Mouse (Mus musculus) hindbrain, embryonic 13.5 days (tissue): Measurements from ENCODE around the gene Sppl2c. TPM values are rescaled to one million over a fixed set of nuclear protein-coding genes. Genes with fewer than 3 reads are reported as not detected.
A peak's percentile ranks its signal among the peaks of the same experiment; 100 is the strongest.

Source experiments
- ATAC-seq: fragments of 200-750 bp; cut with Nextera tagmentation; 2 replicates; pipeline ENCODE4 v1.8.0; 2017; ENCODE audit warnings: moderate TSS enrichment; ENCODE audit not compliant: low FRiP score
- H3K27ac ChIP-seq: fragments of 300-500 bp; sonication (generic); 2 replicates; pipeline ENCODE4 v1.5.1; 2015; ENCODE audit warnings: inconsistent platforms, mild to moderate bottlenecking, moderate library complexity
- H3K27me3 ChIP-seq: fragments of 300-500 bp; sonication (generic); 2 replicates; pipeline ENCODE4 v1.6.1; 2015; ENCODE audit warnings: mild to moderate bottlenecking, inconsistent platforms
- H3K36me3 ChIP-seq: fragments of 300-500 bp; sonication (generic); 2 replicates; pipeline ENCODE4 v1.6.1; 2015; ENCODE audit warnings: mild to moderate bottlenecking, inconsistent platforms
- H3K4me1 ChIP-seq: fragments of 300-500 bp; sonication (generic); replicated peaks from 2 replicates; pipeline ENCODE4 v1.6.1; 2015; ENCODE audit warnings: inconsistent platforms
- H3K4me2 ChIP-seq: fragments of 300-500 bp; sonication (generic); 2 replicates; pipeline ENCODE4 v1.6.1; 2015; ENCODE audit warnings: inconsistent platforms, mild to moderate bottlenecking, moderate library complexity
- H3K4me3 ChIP-seq: fragments of 300-500 bp; sonication (generic); 2 replicates; pipeline ENCODE4 v1.5.1; 2015; ENCODE audit warnings: mild to moderate bottlenecking, inconsistent platforms
- H3K9ac ChIP-seq: fragments of 300-500 bp; sonication (generic); 2 replicates; pipeline ENCODE4 v1.6.1; 2015; ENCODE audit warnings: mild to moderate bottlenecking, inconsistent platforms
- H3K9me3 ChIP-seq: fragments of 300-500 bp; sonication (generic); 2 replicates; pipeline ENCODE4 v1.6.1; 2016; ENCODE audit warnings: inconsistent platforms
- WGBS: fragments of 180-500 bp; shearing (Covaris S2); methylation state at CpG from one replicate; pipeline ENCODE4 v1.1.7; 2015; 5-methylcytosine and 5-hydroxymethylcytosine counted together
- polyA plus RNA-seq: library from polyadenylated mRNA; unstranded; fragments of >200 nt; fragmentation: Nextera tagmentation; extraction: Ambion mirVana; gene quantifications from 2 replicates; pipeline ENCODE4 v1.2.1, GENCODE M21; 2015

The Sppl2c gene
- polyA plus RNA-seq, 1 experiment from 2014 or later, result not detected

DNA sequence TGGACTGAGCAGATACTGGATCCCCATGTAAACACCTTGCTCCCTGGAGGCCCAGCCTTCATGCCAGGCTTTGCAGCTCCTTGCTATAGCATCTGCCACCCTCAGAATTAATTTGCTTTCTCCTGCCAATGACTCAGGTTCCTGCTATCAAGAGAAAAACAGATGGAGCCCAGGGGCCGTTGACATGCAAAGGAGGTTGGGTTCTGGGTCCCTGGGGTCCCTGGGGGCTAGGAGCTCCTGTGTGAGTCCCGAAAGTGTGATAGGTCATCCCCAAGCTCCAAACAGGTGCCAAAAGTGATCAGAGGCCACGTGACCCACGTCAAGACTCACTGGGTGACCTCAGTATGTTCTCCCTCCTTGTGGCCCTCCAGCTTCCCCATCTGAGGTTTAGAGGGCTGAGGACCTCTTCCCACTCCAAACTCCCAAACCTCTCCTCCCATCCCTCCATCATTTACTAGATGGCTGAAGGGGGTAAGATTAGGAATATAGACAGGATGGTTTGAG lies 26.3 kb upstream of the Sppl2c start:
- Histone ChIP-seq H3K36me3 (no peaks in the 10 kb centered on the region), H3K27ac (no peak overlapping the region), H3K9ac (no peak overlapping the region), H3K4me1 (peaks cover 41% of the 10 kb centered on the region), H3K9me3 (no peaks in the 10 kb centered on the region), H3K4me3 (no peak overlapping the region), H3K27me3 (no peaks in the 10 kb centered on the region), H3K4me2 (no peak overlapping the region)
- no peak for ATAC-seq
- 74% methylated on average over 4 of the region's 4 CpGs for WGBS

DNA sequence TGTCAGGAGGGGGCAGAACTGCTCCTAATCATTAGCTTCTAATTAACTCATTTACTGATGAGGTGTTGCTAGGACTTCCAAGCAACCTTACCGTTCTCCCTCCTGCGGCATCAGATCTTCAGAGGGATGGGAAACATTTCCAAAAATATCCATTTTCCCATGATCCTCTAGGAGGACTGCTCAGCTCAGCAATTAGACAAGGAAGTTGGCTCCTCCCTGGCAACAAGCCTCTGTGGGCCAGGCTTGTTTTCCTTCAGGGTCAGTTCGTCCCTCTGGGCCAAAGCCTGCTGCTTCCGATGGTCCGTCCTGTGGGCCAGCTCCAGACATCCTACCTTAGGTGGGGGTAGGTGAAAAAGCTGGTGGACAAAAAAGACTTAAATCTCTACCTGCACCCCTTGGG lies 25.0 kb upstream of the Sppl2c start:
- Histone ChIP-seq H3K27me3 (0 out of 2 replicates have a peak, but pooled peaks cover 3% of the 10 kb centered on the region), H3K27ac (no peak overlapping the region), H3K9ac (no peak overlapping the region), H3K4me1 (peaks cover 33% of the 10 kb centered on the region), H3K9me3 (no peaks in the 10 kb centered on the region), H3K36me3 (no peaks in the 10 kb centered on the region), H3K4me2 (no peak overlapping the region), H3K4me3 (no peak overlapping the region)
- WGBS, result 72% methylated on average over 5 of the region's 5 CpGs
- ATAC-seq, result no peak

DNA sequence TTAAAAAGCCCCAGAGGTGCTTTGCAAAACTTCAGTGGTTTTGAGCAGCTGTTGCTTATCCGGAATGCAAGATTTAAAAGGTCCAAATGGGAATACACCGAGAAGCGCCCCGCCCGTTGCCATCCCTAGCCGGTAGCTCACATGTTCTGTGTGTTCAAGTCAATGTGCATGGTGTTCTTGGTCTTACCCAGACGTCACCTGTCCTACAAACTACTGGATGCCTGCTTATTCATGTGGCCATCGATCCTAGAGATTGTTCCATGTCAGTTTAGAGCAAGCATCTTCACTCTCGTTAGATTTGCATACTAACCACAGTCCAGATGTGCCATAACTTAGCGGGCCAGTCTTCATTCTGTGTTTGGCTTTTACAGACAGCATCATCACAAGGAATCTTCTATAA lies 21.9 kb upstream of the Sppl2c start:
- Histone ChIP-seq H3K36me3 (no peaks in the 10 kb centered on the region), H3K27ac (no peak overlapping the region), H3K4me1 (peaks cover 7% of the 10 kb centered on the region), H3K9ac (no peak overlapping the region), H3K4me2 (no peak overlapping the region), H3K27me3 (0 out of 2 replicates have a peak, but pooled peaks cover 5% of the 10 kb centered on the region), H3K4me3 (no peak overlapping the region), H3K9me3 (no peaks in the 10 kb centered on the region)
- WGBS, result 95% methylated on average over 10 of the region's 10 CpGs
- no peak for ATAC-seq

DNA sequence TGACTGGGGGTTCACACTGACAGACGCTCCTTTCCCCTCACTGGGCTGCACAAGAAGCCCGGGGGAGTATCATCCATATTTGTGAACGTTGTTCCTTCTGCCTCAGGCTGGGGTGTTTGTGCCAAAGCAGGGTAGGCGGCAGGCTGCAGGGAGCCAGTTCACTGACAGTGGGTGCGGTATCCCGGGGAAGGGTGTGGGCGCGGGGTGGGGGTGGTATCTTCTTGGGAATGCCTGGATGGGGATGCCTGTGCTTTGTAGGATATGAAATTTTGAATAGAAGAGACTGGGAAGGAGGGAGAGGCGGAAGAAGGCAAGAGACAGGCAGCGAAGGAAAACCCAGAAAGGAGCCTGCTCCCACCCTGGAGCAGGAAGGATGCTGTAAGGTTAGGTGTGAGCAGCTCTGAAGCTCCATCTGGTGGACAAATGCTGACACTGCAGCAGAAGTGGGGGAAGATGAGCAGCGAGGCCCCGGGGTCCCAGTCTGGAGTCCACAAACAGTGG lies 14.8 kb upstream of the Sppl2c start:
- H3K27me3 ChIP-seq, result peaks cover 42% of the 10 kb centered on the region
- ATAC-seq, result peak; percentile 49; the same call in 1 of the 2 replicates
- H3K9me3 ChIP-seq, result no peaks in the 10 kb centered on the region
- H3K4me1 ChIP-seq, result peaks cover 2% of the 10 kb centered on the region; the same call in 1 of the 2 replicates
- H3K36me3 ChIP-seq, result no peaks in the 10 kb centered on the region
- H3K27ac ChIP-seq, result no peak overlapping the region
- 32% methylated on average over 12 of the region's 12 CpGs for WGBS
- H3K4me2 ChIP-seq, result peak overlapping the region; percentile 40; the same call in 1 of the 2 replicates
- H3K4me3 ChIP-seq, result no peak overlapping the region
- H3K9ac ChIP-seq, result peak overlapping the region; percentile 59; the same call in 1 of the 2 replicates

DNA sequence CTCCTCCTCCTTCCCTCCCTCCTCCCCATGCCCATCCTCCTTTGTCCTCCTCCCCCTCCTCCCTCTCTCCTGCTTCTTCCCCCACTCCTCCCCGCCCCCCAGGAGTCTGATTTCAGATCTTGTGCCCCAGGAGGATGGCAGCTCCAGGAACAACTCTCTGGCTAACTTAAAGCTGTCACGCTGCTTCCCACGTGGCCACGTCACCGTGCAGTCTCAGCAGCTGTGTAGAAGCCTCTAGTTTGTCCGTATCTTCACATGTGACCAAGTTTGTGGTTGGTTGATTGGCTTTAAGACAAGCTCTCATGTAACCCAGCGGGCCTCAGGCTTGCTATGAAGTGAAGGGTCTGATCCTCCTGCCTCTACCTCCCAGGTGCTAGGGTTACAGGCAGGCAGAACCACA lies 7.2 kb upstream of the Sppl2c start:
- WGBS, result 39% methylated on average over 7 of the region's 7 CpGs
- Histone ChIP-seq H3K4me1 (peaks cover 3% of the 10 kb centered on the region), H3K9ac (no peak overlapping the region), H3K4me3 (no peak overlapping the region), H3K27ac (no peak overlapping the region), H3K27me3 (peaks cover 27% of the 10 kb centered on the region), H3K4me2 (no peak overlapping the region), H3K36me3 (no peaks in the 10 kb centered on the region), H3K9me3 (no peaks in the 10 kb centered on the region)
- ATAC-seq, result no peak

DNA sequence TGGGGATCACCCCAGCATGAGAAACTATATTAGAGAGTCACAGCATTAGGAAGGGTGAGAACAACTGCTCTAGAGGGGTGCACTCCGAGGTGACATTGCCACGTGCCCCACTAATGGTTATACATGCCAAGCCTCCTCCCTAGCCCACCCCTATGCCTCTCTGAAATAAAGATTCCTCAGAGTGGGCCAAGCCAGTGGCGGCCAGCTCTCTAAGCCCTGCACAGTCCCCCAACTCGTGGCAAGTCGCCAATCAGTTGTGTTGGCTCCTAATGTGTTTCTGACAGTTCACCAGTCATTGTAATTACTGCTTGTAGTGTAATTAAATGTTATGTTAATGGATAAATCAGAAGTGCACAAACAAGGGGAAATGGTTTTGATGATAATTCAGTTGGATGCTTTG lies 6.3 kb upstream of the Sppl2c start:
- WGBS, result 60% methylated on average over 5 of the region's 5 CpGs
- Histone ChIP-seq H3K36me3 (no peaks in the 10 kb centered on the region), H3K27ac (no peak overlapping the region), H3K27me3 (peaks cover 22% of the 10 kb centered on the region), H3K4me3 (no peak overlapping the region), H3K4me2 (no peak overlapping the region), H3K9ac (no peak overlapping the region), H3K4me1 (peaks cover 3% of the 10 kb centered on the region), H3K9me3 (no peaks in the 10 kb centered on the region)
- ATAC-seq, result 0 out of 2 replicates have a peak, but pooled peaks have one; percentile 61

DNA sequence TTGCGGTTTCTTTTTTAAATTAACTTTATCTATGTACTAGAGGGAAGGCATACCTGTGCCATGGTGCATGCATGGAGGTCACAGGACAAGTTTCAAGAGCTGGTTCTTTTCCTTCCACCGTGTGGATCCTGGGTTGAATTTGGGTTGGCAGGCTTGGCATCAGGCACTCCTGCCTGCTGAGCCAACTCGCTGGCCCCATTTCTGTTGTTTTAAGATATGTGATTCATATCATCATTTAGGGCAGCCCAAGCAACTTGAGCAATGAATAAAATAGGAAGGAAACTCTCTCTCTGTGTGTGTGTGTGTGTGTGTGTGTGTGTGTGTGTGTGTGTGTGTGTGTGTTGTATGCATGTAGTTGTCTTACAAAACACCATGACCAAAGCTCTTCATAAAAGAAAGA lies 4.0 kb upstream of the Sppl2c start:
- H3K4me1 ChIP-seq, result peaks cover 3% of the 10 kb centered on the region
- no peak overlapping the region for H3K4me3 ChIP-seq
- no peak overlapping the region for H3K4me2 ChIP-seq
- no peak overlapping the region for H3K27ac ChIP-seq
- H3K36me3 ChIP-seq, result no peaks in the 10 kb centered on the region
- no peak overlapping the region for H3K9ac ChIP-seq
- WGBS, result 85% methylated on average over 3 of the region's 3 CpGs
- no peak for ATAC-seq
- peaks cover 7% of the 10 kb centered on the region; the same call in 1 of the 2 replicates for H3K27me3 ChIP-seq
- no peaks in the 10 kb centered on the region for H3K9me3 ChIP-seq

DNA sequence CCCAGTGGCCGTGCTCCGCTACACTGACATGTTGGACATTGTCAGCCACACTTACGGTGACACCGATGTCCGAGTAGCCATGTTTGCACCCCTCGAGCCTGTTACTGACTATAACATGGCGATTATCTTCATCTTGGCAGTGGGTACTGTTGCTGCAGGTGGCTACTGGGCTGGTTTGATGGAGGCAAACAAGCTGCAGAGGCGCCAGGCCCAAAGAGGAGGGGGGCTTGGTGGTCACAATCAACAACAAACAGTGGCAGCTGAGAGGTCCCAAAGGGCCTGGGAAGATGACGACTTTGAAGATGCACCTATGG lies 667 bp downstream of the Sppl2c start:
- Histone ChIP-seq H3K27me3 (no peaks in the 10 kb centered on the region), H3K4me2 (no peak overlapping the region), H3K36me3 (no peaks in the 10 kb centered on the region), H3K9ac (no peak overlapping the region), H3K9me3 (no peaks in the 10 kb centered on the region), H3K4me3 (no peak overlapping the region), H3K4me1 (no peaks in the 10 kb centered on the region), H3K27ac (no peak overlapping the region)
- ATAC-seq, result no peak
- whole genome bisulfite sequencing, result 94% methylated on average over 9 of the region's 9 CpGs

DNA sequence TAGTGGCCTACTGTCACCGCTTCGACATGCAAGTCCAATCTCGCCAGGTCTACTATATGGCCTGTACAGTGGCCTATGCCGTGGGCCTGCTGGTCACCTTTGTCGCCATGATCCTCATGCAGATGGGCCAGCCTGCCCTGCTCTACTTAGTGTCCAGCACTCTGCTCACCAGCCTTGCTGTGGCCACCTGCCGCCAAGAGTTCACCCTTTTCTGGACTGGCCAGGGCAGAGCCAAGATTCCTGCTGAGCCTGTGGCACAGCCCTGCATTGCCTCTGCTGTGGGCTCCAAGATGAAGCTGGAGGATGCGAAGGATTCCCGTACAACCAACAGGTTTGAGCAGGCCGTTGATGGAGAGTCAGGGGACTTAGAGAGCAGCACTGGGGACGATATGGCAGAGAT lies 1.6 kb downstream of the Sppl2c start:
- Histone ChIP-seq H3K4me3 (no peak overlapping the region), H3K36me3 (no peaks in the 10 kb centered on the region), H3K9ac (no peak overlapping the region), H3K4me1 (no peaks in the 10 kb centered on the region), H3K4me2 (no peak overlapping the region), H3K9me3 (no peaks in the 10 kb centered on the region), H3K27me3 (no peaks in the 10 kb centered on the region), H3K27ac (no peak overlapping the region)
- no peak for ATAC-seq
- 94% methylated on average over 10 of the region's 10 CpGs for WGBS

DNA sequence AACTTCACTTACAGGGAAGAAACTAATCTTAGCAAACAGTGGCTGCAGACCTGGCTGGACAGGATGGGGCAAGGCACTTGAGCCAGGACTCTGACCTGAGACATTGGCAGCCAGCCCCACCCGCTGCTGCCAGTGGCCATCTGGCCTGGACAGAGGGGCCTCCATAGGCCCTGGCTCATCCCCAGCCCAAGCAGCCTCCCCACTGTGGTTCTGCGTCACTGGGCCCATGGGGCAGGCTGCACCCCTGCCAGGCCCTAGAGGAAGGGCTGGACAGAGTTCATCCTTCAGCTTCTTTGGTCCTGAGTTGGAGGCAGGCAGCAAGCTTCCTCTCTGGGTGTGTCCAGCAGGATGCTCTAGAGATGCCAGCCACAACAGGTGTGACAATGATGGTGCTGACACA lies 3.9 kb downstream of the Sppl2c start:
- Histone ChIP-seq H3K9ac (no peak overlapping the region), H3K4me1 (no peaks in the 10 kb centered on the region), H3K27me3 (0 out of 2 replicates have a peak, but pooled peaks cover 4% of the 10 kb centered on the region), H3K4me3 (no peak overlapping the region), H3K27ac (no peak overlapping the region), H3K4me2 (no peak overlapping the region), H3K36me3 (no peaks in the 10 kb centered on the region), H3K9me3 (no peaks in the 10 kb centered on the region)
- WGBS, result 86% methylated on average over 2 of the region's 2 CpGs
- no peak for ATAC-seq

DNA sequence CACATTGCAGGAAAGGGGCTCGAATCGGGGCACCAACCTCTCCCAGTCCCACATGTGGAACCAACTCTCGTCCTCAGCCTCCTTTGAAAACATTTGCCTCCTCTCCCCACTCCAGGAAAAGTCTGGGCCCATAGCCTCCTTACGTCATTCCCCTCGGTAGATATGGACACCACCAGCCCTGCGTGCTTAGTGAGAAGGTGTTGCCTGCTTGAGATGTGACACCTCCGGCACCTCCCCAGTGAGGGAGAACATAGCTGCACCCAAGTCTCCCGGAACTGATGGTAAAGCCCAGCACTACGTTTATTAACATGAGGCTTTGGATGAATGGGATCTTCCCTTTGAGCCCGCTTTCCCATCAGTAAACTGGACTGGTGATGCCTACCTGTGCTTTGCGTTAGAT lies 9.3 kb downstream of the Sppl2c start:
- Histone ChIP-seq H3K27ac (no peak overlapping the region), H3K36me3 (no peaks in the 10 kb centered on the region)
- peak; percentile 49; the same call in 1 of the 2 replicates for ATAC-seq

DNA sequence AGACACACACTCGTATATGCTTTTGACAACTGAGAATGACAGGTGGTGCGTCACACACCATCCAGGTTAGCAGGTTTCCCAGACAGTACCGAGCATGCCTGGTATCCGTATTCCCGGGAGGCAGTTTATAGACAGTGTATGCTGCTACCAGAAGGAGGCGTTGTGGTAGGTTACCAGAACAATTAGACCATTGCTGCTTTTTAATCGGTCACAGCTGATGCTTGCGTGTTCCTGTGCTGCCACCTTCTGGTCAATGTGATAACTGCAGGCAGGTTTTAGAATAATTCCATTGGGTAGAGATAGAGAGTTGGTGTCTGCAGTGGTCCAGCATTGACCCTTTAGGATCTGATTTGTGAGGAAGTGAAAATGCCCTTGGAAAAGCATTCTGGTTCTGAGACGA lies 9.7 kb downstream of the Sppl2c start:
- H3K9ac ChIP-seq, result no peak overlapping the region
- 0 out of 2 replicates have a peak overlapping the region, but pooled peaks have one; percentile 25 for H3K4me2 ChIP-seq
- peak; percentile 75 for ATAC-seq
- peaks cover 35% of the 10 kb centered on the region for H3K27me3 ChIP-seq
- no peaks in the 10 kb centered on the region for H3K9me3 ChIP-seq
- no peaks in the 10 kb centered on the region for H3K4me1 ChIP-seq
- no peaks in the 10 kb centered on the region for H3K36me3 ChIP-seq
- no peak overlapping the region for H3K27ac ChIP-seq
- H3K4me3 ChIP-seq, result no peak overlapping the region
- WGBS, result 10% methylated on average over 9 of the region's 9 CpGs

More for the DNA sequence above, 9.3 kb downstream of the Sppl2c start:
- Histone ChIP-seq H3K9ac (no peak overlapping the region), H3K4me1 (no peaks in the 10 kb centered on the region), H3K9me3 (no peaks in the 10 kb centered on the region), H3K4me3 (no peak overlapping the region), H3K27me3 (peaks cover 35% of the 10 kb centered on the region), H3K4me2 (0 out of 2 replicates have a peak overlapping the region, but pooled peaks have one; percentile 25)
- WGBS, result 83% methylated on average over 11 of the region's 11 CpGs

DNA sequence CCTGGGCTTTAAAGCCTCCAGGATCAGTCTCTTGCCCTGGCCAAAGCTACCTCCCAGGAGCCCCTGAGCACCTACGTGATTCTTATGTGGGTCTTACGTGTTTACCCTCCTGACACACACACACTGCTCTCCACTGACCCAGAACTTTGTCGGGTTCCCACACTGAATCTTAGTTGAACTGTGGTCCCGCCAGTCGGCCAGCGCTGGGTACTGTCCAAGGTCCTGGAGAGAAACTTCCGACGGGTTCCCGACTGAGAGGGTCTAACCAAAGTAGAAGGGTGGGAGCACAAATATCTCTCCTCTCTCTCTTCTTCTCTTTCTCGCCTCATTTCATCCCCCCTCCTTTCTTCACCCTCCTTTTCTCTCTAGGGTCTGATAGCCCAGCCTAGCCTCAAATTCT lies 11.7 kb downstream of the Sppl2c start:
- ATAC-seq, result no peak
- Histone ChIP-seq H3K4me2 (no peak overlapping the region), H3K4me3 (no peak overlapping the region), H3K27ac (no peak overlapping the region), H3K36me3 (no peaks in the 10 kb centered on the region), H3K27me3 (peaks cover 35% of the 10 kb centered on the region), H3K4me1 (no peaks in the 10 kb centered on the region), H3K9me3 (peaks cover 12% of the 10 kb centered on the region; the same call in 1 of the 2 replicates), H3K9ac (no peak overlapping the region)
- 11% methylated on average over 10 of the region's 10 CpGs for WGBS
